Mouse (Mus musculus) hindlimb bud, embryonic 11.5 days (tissue): ENCODE measurements around the gene Map2k2.
"Not testable (repeated sequence)": the region's sequence is repeated elsewhere in the genome, so short reads cannot be mapped to it uniquely, and the experiment has no call there.

Source experiments
- DNase-seq: peaks from one replicate; pipeline ENCODE4 v3.0.0-alpha.2; 2012; ENCODE audit warnings: low read depth, low spot score; ENCODE audit errors: extremely low spot score

Gene Map2k2

GRCm38 (mm10) chr10:81105565-81106112 lies at the start of gene Map2k2:
Map2k2 (plus strand) TSS chr10:81105915.
- DNase-seq, result peak; percentile 92

GRCm38 (mm10) chr10:81057406-81058130 lies 48.1 kb upstream of the Map2k2 start:
- DNase-seq, result no peak

- DNase-seq, result no peak
Observed at GRCm38 (mm10) chr10:81058896-81059295, 46.8 kb upstream of the Map2k2 start.

- DNase-seq, result peak; percentile 100
Observed at GRCm38 (mm10) chr10:81059603-81060543, 45.8 kb upstream of the Map2k2 start, which contains the start of gene Sgta. Sgta (minus strand) TSS chr10:81060181.

GRCm38 (mm10) chr10:81062710-81063109 lies 43.0 kb upstream of the Map2k2 start:
- DNase-seq, result no peak

GRCm38 (mm10) chr10:81064519-81064918 lies 41.2 kb upstream of the Map2k2 start:
- not testable (repeated sequence) for DNase-seq

- no peak for DNase-seq
Observed at GRCm38 (mm10) chr10:81068706-81069105, 37.0 kb upstream of the Map2k2 start.

- DNase-seq, result peak; percentile 99
Observed at GRCm38 (mm10) chr10:81069836-81070235, 35.9 kb upstream of the Map2k2 start, which contains the start of gene Thop1. Thop1 (plus strand) TSS chr10:81070035.

- DNase-seq, result no peak
Observed at GRCm38 (mm10) chr10:81072290-81072689, 33.4 kb upstream of the Map2k2 start.

- no peak for DNase-seq
Observed at GRCm38 (mm10) chr10:81073464-81073863, 32.3 kb upstream of the Map2k2 start.

- DNase-seq, result no peak
Observed at GRCm38 (mm10) chr10:81075734-81076133, 30.0 kb upstream of the Map2k2 start.

GRCm38 (mm10) chr10:81076356-81076755 lies 29.4 kb upstream of the Map2k2 start:
- DNase-seq, result no peak

- DNase-seq, result no peak
Observed at GRCm38 (mm10) chr10:81077916-81078315, 27.8 kb upstream of the Map2k2 start.

- no peak for DNase-seq
Observed at GRCm38 (mm10) chr10:81080008-81080655, 25.6 kb upstream of the Map2k2 start.

GRCm38 (mm10) chr10:81082168-81082960 lies 23.4 kb upstream of the Map2k2 start:
- peak; percentile 33 for DNase-seq

GRCm38 (mm10) chr10:81087021-81087420 lies 18.7 kb upstream of the Map2k2 start:
- no peak for DNase-seq

GRCm38 (mm10) chr10:81089216-81089615 lies 16.5 kb upstream of the Map2k2 start:
- peak; percentile 39 for DNase-seq

GRCm38 (mm10) chr10:81090621-81091020 lies 15.1 kb upstream of the Map2k2 start:
- DNase-seq, result no peak

- no peak for DNase-seq
Observed at GRCm38 (mm10) chr10:81092465-81093250, 13.1 kb upstream of the Map2k2 start.
